Mouse (Mus musculus): ENCODE data around the gene Gm12184.
"Not testable (repeated sequence)": the region's sequence is repeated elsewhere in the genome, so short reads cannot be mapped to it uniquely, and the experiment has no call there.

The Gm12184 gene

DNA sequence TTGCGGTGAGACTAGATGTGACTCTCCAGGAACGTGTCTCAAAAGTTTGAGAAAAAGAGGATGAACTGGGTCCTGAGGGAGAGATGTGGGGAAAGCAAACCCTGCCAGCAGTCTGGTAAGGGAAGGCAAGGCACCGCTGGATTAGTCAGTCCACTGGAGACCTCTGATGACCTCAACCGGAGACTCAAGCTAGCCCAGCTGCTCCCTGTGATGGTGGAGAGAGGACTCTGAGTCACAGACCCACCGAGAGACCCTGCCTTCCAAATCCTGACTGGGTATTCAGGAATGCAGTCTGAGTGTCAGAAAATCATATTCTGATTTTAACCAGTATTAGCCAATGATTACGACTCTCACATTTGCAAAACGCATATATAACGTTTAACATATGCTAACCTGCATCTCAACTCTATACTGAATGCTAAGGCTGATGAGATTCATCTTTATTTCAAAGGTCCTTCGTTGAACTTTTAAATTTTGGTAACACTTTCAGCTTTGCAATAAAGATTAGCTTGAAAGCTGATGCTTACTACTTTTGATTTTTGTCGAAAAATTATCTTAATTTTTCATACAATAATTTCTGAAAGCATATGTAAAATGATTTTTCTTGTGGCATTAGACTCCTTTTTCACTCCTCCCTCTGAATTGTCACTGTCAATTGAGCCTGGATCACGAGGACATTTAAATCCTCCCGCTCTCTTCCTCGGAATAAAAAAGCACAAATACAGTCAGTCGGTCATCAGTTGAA, 3.5 kb downstream of the Gm12184 start:
- DNase-seq = no peak

DNA sequence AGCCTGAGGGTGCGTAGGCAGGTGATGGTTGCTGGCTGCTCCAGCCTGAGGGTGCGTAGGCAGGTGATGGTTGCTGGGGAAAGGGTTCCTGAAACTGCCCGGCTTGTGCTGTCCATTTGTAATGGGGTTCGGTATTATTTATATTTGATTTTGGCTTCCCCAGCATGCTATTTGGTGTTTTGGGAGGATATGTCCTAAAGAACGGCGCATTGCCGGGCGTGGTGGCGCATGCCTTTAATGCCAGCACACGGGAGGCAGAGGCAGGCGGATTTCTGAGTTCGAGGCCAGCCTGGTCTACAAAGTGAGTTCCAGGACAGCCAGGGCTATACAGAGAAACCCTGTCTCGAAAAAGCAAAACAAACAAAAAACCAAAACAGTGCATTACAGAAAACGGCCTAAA, 5.2 kb downstream of the Gm12184 start:
- not testable (repeated sequence) for DNase-seq

DNA sequence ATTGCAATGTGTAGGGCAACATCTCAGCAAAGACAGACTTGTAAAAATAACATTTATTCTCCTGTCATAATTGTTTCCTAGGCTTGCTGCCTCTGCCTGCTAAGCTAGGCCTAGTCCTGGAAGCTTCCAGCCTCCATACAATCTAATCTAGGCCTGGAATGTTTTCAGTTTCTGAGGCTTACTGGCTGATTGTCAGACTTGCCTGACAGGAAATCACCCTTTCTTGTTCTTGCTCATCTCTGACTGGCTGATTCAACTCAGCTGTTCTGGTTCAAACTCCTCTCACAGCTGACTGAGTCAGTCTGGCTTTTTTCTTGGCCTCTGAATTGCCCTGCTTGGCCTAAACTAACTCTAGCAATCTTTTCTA, 6.2 kb downstream of the Gm12184 start:
- DNase-seq = no peak

DNA sequence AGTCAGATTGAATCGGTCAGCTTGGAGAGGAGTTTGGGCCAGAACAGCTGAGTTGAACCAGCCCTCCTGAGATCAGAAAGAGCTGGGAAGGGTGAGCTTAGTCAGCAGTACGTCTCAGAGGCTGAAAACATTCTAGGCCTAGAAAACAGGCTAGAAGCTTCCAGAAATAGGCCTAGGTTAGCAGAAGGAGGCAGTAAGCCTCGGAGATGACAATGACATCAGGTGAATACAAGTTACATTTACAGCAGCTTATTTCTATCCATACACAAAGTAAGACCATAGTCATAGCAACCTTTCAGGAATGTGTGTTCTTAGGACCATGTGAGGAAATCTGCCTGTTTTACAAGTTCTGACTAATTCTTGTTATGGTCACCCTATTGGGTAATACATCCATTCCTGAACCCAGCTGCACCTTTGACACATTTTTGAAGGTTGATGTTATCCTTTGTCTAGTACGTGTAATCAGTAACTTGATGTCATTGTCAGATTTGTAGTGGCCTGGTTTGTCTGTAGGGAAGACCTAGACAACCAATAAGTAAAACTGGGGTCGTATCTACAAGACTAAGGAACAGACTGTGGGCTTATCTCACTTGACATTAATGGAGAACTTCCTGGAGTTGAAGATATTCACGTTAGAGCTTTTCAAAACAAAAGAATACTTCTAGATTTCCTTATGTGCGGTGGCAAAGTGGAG, 6.7 kb downstream of the Gm12184 start:
- DNase-seq = no peak

DNA sequence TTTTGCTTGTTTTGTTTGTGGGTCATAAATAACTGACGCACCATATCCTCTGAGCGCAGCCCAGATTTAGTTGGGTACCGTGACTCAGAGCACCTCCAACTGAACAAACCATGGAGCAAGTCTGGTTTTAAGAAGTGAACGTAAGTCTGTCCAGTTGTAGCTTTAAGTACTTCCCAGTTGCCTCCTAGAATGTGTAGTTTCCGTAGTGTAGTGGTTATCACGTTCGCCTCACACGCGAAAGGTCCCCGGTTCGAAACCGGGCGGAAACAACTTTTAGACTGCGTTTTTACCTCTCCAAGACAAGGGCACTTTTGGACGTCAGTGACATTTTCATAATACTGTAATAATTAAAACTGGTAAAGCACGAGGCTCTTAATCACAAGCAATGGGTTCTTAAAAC, 8.1 kb downstream of the Gm12184 start:
- peak; percentile 93 for DNase-seq

DNA sequence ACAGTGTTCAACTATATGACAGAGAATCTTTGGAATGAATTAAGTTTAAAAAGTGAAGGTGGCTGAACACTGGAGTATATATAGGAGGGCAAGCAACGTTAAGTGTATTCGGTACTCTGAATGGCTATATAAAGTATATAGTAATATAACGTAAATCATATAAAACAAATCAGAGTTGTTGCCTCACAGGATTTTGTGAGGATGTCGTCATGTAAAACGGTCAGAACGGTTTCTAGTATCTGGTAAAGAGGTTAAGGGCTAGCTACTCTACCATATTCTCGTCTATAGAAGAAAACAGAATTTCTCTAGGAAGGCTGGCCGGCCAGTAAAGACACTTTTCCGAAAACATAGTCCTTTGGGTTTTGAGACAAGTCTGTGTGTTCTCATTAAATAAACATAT, 8.7 kb downstream of the Gm12184 start:
- DNase-seq = no peak

DNA sequence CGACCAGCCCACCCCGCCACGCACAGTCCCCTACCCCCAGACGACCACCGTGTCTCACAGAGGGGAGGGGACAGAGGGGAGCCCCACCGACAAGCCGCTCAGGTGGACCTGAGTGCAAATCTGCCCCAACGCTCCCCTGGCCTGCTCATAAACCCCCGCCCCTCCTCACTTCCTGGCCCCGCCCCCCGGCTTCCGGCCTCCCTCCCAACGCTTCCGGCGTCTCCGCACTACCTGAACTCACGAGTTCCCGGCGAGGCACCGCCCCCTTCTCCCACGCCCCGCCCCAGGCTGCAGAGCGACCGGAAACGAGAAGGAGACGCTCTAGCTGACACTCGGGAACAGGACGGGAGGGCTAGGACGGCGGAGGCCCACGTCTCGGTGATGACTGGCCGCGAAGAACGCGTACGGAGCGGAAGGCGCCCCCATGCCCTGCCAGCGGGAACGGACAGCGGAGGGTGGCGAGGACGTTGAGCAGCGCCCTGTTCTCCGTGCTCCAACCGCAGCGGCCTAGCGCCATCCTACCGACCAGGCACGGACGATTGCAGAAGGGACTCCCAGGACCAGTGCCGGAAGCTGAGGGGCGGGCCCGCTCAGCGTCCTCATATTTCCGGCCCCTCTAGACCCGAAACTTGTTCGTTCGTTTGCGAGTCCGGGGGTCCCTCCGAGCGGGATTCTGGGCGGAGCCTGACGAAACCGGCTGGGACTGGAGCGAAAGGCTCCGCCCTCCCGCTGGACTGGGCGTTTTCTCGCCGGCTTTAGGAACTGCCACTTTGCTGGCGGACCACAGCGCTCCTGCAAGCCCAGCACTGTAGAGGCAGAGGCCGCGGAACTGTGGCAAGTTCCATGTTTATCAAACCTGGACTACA, 9.4 kb downstream of the Gm12184 start, which contains the start of gene Trim41:
Trim41 (minus strand) TSS at position 554 of the 866 bp plus-strand sequence.
- peak; percentile 99 for DNase-seq

DNA sequence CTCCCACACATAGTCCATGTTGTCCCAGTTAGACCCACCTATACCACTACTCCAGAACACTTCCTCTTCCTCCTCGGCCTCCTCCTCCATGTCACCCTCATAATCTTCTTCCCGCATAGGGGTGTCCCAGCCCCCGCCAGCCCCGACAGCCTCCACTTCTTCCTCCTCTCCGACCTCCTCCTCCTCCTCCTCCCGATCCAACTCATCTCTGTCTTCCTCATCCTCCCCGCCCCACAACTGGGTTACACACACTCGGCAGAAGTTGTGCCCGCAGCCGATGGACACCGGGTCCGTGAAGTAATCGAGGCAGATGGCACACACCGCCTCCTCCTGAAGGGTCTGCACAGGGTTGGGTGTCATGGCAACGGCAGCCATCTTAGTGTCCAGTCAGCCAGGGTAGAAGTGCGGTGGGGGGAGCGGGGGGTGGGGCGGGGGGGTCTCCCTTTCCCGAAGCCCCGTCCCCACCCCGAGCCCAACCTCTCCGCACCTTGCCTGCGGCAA, 10.1 kb downstream of the Gm12184 start:
- DNase-seq = no peak

DNA sequence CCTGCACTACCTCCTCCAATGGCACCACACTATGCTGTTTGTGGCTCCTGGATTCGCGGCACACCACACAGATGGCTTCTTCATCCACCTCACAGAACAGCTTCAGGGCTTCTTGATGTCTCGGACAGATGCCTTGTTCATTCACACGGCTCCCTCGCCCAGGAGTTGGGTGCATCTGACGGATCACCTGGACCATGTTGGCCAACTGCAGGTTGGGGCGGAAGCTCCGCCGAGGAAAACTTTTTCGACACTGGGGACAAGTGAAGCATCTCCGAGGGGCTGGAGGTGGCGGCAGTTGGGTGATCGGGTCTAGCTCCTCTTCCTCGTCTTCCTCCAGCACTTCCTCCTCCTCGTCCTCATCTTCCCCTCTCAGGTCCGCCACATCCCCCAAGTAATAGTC, 10.6 kb downstream of the Gm12184 start:
- DNase-seq = no peak

DNA sequence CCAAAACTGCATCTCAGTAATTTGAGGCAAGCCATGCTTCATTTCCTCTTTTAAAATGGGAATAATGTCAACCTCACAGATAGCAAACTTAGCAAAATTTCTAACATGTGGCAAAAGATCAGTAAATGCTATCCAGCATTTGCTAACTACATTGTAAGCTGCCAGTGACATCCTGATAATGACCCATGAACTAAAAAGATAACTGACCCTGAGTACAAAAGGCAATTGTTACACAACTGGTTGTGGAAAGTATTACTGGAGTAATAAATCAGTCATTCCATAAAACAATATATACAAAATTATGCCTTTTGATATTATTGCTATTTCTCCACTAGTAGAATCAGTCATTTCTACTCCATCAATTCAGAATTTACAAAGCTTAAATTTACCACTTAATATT, 12.7 kb downstream of the Gm12184 start:
- no peak for DNase-seq

DNA sequence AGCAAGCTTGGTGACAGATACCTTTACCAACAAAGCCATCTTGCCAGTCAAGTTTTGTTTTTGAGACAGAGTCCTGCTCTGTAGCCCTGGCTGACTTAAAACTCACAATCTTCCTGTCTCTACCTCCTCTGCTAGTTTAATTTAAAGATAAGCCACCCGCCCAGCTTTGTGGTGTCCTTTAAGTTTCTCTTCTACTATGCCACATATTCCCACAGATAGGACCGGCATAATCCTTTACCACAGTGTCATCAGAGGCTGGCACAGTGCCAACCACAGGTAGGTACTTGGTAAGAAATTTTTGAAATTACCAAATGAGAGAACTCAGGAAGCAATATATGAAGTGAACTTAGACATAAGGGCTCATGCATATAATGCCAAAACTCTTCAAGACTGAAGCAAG, 16.3 kb downstream of the Gm12184 start:
- no peak for DNase-seq

DNA sequence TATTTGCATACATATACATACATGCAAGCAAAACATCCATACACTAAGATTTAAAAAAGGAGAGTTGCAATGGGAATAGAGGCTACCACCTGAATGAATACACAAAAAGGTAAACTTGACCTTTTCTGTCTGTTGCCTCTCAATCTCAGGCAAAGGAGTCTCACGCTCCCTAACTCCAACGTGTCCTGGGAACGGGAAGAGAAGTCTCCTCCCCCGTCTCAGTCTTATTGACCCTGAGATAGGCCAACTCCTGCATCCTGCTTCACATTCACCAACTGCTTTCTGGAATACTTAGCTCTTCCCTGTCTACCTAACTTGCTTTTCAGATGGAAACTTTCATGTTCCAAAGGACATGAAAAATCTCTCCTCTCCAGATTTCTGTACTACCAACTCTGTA, 17.0 kb downstream of the Gm12184 start:
- DNase-seq = no peak

DNA sequence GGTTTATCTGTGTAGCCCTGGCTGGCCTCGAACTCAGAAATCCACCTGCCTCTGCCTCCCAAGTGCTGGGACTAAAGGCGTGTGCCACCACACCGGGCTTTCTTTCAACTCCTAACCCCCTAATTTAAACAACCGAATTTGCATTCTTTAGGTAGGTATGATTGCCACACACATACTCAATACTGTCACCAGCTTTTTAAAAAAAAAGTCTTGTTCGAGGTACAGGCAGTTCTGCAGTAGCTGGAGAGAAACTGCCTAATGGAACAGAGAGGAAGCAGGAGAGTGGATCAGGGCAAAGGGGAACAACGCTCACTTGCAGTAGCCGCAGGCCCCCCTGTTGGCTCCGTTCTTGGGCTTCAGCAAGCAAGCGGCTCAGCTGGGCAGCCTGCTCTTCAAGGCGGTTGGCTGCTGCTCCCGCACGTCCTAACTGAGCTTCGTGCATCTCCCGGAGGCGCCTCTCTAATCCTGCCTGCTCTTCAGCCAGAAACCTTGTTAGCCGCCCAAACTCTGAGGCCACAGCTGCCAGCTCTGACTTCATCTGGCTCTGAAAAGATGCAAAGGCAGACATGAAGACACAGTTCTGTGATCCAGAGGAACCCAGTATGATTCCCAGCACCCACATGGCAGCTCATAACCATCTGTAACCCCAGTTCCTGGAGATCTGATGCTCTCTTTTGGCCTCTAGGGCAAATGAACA, 17.6 kb downstream of the Gm12184 start:
- DNase-seq = no peak

DNA sequence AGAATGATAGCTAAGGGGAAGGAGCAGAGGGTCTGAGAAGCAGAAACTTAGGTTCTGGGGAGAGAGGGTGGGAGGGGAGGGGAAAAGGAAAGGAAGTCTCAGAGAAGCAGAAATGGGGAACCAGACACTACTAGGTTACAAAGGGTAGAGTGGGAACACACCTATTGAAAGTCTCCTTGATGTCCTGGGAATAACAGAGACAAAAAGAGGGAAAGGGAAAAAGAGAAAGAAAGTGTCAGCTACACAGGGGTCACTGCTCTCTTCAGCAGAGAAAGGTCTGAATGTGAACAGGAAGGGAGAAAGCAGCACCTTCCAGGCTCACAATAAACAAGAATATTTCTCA, 18.2 kb downstream of the Gm12184 start:
- DNase-seq = no peak

DNA sequence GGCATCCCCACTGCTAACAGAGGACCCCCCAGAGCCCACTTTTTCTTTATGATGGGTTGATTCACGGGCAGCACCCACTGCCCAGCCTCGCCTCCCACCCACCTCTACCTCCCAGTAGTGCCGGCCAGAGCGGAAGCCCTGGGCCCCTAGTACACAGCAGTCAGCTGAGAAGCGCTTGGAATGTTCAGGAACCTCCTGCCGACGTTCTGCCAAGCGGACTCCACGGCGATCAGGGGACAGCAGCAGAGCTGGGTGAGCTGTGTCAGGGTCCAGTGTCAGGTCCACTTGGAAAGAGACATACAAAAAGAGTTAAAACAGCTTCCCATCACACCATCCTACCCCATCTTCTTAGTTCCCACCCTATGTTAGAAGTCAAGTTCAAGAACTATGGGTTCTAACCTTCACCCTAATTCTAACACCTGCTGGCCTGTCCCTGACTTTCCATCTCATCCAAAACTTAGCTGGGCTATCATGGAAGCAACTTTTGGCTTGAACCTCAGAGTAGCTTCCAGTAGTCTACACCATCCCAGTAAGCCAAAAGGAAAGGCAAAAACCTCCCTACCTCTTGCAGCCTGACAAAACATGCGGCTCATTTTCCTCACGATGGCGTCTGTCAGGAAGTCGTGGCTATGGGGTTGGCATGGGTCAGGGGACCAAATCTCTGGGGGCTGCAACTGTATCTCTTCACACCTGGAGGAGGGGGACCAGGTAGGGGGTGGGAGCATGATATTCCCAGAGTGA, 18.7 kb downstream of the Gm12184 start:
- DNase-seq = no peak

DNA sequence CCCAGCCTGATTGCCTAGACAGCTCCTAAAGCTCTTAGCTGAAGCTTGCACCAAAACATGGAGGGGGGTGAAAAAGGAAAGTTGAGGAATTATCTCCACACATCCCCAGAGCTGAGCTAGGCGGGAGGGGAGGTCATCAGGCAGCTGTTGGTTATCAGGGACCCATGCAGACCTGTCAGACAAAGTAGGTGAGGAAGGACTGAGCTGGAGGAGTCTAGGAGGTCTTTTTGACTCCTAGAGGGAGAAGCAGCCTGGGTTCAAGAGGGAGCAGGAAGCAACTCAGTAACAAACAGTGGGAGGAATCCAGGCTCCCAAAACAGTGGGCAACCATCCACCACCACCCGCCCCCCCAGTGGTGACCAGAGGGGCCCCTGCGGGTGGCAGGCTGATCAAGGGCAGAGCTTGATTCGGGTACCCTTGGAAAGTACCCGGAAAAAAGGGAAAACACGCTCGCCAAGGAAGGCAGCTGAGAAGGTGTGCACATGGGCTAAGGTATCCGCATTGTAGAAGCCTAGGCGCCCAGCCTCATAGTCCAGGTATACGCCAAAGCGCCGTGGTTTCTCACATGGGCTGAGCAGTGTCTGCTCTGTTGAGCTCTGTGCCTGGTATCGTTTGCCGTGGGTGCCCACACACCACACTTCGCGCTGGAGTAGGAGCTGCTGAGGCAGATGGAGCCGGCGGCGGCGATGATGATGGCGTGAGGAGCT, 19.4 kb downstream of the Gm12184 start:
- DNase-seq = no peak

DNA sequence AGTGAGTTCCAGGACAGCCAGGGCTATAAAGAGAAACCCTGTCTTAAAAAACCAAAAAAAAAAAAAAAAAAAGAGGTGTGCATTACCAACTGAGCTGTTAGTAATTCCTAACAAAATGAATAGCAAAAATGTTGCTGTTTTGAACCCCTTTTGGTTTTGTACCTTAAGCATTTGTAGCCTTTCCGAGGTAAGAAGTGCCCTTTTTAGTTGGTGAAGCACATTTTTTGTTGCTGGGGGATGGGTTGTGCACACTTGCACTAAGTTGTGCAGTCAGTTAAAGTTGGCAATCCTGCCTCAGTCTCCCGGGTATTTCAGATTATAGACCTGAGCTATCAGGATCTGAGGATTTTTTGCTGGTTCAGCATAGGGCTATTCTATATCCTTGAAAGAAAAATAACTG, 21.5 kb downstream of the Gm12184 start:
- DNase-seq = no peak

DNA sequence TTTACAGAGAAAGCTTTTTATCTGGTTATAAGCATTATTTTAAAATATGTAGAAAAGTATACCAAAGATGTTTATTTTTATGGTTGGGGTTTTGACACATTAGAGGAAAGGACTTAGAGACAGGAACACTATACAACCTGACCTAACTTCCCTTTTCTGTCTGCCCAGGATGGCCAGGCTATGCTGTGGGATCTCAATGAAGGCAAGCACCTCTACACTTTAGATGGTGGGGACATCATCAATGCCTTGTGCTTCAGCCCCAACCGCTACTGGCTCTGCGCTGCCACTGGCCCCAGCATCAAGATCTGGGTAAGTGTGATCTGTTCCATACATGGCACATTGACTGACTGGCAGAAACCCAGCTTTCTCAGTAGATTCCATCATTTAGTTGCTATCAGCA, 22.5 kb downstream of the Gm12184 start:
- no peak for DNase-seq

DNA sequence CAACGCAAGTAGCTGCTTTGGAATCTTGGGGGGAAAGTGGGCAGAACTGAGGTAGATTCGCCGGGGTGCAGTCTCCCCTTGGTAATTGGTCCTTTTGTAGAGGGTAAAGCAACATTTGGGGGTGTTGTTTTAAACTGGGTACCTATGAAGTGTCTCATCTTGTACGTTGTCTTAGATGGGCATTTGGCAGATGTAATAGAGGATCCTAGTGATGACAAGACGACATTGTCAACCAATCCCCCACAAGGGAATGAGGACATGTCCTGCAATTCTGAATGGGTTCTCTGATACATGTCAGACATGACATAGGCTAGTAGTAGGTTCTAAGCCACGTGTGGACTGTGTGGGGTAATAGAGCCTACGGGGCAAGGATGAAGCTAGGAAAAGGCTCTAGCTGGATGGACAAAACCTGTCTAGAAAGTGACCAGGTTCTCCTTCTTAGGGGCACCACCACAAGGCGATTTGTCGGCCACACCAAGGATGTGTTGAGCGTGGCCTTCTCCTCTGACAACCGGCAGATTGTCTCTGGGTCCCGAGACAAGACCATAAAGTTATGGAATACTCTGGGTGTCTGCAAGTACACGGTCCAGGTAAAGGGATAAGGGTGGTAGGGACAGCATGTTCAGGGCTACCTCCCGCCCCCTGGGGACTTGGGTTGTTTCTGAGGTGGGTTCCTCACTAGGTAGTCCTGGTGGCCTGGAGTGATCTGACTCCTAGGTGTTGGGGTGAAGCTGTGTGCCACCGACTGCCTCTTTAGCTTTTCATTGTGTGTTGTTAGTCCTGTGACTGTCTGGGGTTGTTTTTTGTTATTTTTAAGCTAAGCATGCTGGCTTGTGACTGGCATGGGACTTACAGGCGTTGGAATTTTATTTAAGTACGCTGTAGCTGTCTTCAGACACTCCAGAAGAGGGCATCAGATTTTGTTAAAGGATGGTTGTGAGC, 24.4 kb downstream of the Gm12184 start:
- DNase-seq = no peak

DNA sequence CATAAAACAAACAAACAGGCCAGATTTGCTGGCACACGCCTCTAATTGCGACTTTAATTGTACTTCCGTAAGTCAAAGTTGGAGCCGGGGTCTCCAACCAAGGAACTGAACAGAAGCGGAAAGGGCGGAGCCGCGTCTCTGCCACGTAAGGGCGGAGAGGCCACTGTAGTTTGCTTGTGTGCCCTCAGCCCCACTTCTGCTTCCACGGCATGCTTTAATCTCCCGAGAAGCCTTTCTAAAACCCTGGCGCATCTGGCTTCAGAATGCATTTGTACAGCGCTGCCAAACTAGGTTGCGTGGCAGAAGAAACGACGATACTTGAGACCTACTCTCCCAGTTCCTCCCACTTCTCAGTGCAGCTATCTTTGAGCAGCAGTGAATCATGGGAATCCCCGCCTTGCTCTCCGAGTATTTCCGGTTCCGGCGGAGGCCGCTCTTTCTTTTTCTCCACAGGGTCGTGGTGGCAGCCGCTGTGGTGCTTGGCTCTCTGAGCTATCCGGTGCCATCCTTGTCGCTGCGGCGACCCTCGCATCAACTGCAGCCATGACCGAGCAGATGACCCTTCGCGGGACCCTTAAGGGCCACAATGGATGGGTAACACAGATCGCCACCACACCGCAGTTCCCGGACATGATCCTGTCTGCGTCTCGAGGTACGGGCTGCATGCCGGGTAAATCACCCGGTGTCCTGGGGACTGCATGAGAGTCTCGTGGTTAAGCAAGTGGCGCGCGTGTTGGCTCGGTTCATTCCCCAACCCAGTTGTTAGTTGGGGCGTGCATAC, 26.3 kb downstream of the Gm12184 start, which contains the start of gene Rack1:
Rack1 (plus strand) TSS at position 412 of the 781 bp plus-strand sequence.
- peak; percentile 86 for DNase-seq

Data from lung, postnatal 14 days (tissue).